Mouse (Mus musculus): Measurements from ENCODE around the gene Tle2.

- TF ChIP-seq POLR2A (IDR thresholded peaks at IDR 0.05; ENCODE audit: extremely low read depth, insufficient read depth, low read length) (peak; percentile 92), CTCF (IDR thresholded peaks at IDR 0.05; ENCODE audit: extremely low read depth, insufficient read depth, low read length) (no peak)
Measured at GRCm38 (mm10) chr10:81626994-81627835, 52.9 kb downstream of the Tle2 start, which contains the start of gene Sirt6.

Measured in cortical plate, adult 2 months (tissue).